Mouse (Mus musculus): Measurements from ENCODE around the gene Ccl4.

Ccl4 gene

DNA sequence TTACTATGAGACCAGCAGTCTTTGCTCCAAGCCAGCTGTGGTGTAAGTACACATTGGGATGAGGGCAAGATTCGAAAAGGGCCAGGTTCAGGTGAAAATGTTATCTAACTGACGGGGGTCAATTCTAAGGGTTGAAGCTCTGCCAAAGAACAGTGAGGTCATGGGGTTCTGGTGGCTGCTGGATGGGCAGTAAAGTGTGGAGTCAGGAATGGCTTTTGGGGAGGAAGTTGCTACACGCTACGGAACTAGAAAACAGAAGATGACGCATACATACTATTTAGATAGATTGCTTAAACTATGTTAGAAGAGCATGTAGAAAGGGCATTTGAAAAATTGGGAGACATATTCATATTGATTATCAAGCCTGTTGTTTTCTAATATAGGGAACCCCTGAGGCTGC, 1.1 kb downstream of the Ccl4 start:
- in situ Hi-C loops (cut with MboI, MseI) = no loop called here

GRCm38 (mm10) chr11:83671743-83672142, 9.4 kb downstream of the Ccl4 start:
- in situ Hi-C loops (cut with MboI, MseI) = no loop called here

DNA sequence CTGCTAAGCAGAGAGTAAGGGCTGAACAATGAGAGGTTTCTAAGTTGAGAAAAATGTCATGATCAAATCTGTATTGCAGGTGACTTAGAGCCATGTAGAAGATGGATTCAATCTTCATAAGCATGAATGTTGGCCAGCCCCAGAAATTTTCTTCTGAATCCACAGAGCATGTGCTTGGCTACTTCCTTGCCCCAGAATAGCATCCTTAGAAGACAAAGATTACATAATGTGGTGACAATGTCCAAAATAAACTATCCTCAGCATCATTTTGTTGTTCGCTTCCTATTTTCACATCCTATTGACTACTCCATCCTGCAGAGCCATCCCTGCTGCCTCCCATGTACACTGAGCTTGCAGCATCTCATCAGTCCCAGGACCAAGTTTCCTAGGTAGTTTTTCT, 13.3 kb downstream of the Ccl4 start:
- in situ Hi-C loops (cut with MboI, MseI) = no loop called here

DNA sequence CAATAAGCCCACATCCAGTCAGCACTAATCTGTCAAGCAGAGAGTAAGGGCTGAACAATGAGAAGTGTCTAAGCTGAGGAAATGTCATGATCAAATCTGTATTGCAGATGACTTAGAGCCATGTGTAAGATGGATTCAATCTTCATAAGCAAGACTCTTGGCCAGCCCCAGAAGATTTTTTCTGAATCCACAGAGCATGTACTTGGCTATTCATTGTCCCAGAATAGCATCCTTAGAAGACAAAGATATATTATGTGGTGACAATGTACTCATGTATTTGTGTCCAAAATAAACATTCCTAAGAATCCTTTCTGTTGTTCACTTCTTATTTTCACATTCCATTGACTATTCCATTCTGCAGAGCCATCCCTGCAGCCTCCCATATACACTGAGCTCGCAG, 27.5 kb downstream of the Ccl4 start:
- in situ Hi-C loops (cut with MboI, MseI) = no loop called here

DNA sequence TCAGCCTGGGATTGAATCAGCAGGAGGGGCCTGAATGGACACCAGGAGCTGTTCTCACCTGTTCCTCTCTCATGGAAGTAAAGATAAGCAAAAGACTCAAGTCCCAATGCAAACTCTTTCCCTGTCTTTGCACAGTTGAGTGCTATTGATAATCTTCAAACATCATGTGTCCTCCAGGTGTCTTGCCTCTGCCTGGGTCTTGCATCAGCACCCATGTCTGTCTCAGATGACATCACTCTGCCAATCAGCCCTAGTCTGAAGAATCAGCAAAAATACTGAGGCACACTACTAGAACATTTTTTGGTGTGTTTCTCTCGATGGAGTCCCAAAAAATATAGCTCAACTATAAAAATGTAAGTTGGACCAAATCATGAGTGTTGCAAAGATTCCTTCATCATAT, 29.6 kb downstream of the Ccl4 start:
- in situ Hi-C loops (cut with MboI, MseI) = no loop called here

DNA sequence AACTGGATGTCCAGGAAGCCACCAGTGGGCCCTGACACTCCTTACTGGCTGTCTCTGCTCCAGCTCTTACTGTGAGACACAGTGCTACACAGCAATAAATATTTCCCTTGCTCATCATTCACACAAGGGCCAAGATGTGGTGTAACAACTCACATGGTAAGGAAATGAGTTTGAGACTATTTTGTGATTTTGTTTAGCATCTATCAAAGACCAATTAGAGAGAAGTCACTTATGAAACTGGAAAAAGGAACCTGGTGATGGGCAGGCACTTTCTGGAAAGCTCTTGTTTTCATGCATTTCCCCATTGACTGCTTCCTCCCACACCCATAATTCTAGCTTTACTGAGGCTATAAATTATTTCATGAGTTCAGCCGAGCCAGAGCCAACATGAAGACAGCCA, 41.3 kb downstream of the Ccl4 start, which contains the start of gene Wfdc17:
Gene Wfdc17 (plus strand): TSS at position 287 of the 400 bp plus-strand sequence.
- in situ Hi-C loops (cut with MboI, MseI) = no loop called here

GRCm38 (mm10) chr11:83708715-83709114, 46.3 kb downstream of the Ccl4 start, which contains the start of gene Wfdc18:
TSS of gene Wfdc18 (plus strand) at chr11:83709015.
- in situ Hi-C loops (cut with MboI, MseI) = no loop called here

DNA sequence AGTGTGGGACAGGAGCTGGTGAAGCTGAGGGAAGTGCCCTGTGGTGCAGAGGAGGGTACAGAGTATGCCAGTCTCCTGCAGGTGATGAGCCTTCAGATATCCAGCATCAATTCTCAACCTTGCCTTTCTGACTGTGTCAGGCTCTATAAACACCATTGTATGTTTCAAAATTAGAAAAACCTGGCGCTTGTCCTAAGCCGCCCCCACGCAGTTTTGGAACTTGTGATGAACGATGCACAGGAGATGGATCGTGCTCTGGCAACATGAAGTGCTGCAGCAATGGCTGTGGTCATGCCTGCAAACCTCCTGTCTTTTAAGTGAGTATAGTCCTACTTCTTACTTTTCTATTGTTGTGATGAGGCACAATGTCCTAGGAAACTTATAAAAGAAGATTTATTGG, 47.3 kb downstream of the Ccl4 start:
- in situ Hi-C loops (cut with MboI, MseI) = no loop called here

- in situ Hi-C loops (cut with MboI, MseI) = no loop called here
These were observed 50.3 kb downstream of the Ccl4 start for GRCm38 (mm10) chr11:83712671-83713070.

- in situ Hi-C loops (cut with MboI, MseI) = no loop called here
These were observed 51.5 kb downstream of the Ccl4 start for GRCm38 (mm10) chr11:83713925-83714324.
